Mouse (Mus musculus) splenic B cell, adult 2 months (primary cell): Measurements from ENCODE around the gene Dnm3.
A peak's percentile ranks its signal among the peaks of the same experiment; 100 is the strongest.

Experiments
- DNase-seq: peaks from one replicate; pipeline ENCODE4 v3.0.0-alpha.2; 2011; ENCODE audit warnings: low read depth, low spot score
- H3K27me3 ChIP-seq: 2 replicates; pipeline ENCODE4 v1.6.1; 2012; ENCODE audit warnings: mild to moderate bottlenecking, low read length, moderate library complexity, mixed read lengths; ENCODE audit not compliant: control insufficient read depth, poor library complexity, insufficient read depth, severe bottlenecking
- H3K36me3 ChIP-seq: 2 replicates; pipeline ENCODE4 v1.6.1; 2012; ENCODE audit warnings: mild to moderate bottlenecking, low read length, moderate library complexity, mixed read lengths; ENCODE audit not compliant: control insufficient read depth, poor library complexity, insufficient read depth, severe bottlenecking

Dnm3 gene

GRCm38 (mm10) chr1:162015247-162015862 lies 462.5 kb downstream of the Dnm3 start:
- no peaks in the 10 kb centered on the region; the same call in 1 of the 2 replicates for H3K27me3 ChIP-seq
- H3K36me3 ChIP-seq, result no peaks in the 10 kb centered on the region
- no peak for DNase-seq

DNA sequence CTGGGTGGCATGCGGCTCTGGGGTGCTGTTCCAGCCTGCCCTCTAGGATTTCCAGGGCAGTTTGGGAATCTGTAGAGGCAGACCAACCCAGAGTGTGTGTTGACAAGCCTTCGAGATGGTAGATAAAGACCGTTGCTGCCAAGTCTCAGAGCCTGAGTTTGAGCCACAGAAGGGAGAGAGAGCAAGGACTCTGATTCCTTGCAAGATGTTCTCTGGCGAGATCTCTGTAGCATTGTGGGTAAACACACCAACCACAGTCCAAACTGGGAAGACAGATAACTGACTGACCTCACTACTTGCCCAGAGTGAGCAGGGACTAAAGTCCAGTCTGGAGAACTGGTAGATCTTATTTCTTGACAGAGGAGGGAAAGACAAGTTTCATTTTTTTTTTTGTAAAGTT lies 464.3 kb downstream of the Dnm3 start:
- no peak for DNase-seq
- no peaks in the 10 kb centered on the region for H3K36me3 ChIP-seq
- H3K27me3 ChIP-seq, result no peaks in the 10 kb centered on the region; the same call in 1 of the 2 replicates

- no peak for DNase-seq
- no peaks in the 10 kb centered on the region for H3K36me3 ChIP-seq
- H3K27me3 ChIP-seq, result no peaks in the 10 kb centered on the region
Measured at GRCm38 (mm10) chr1:162011523-162012245, 466.1 kb downstream of the Dnm3 start.

- DNase-seq, result no peak
- no peaks in the 10 kb centered on the region for H3K27me3 ChIP-seq
Measured at GRCm38 (mm10) chr1:162009086-162009485, 468.7 kb downstream of the Dnm3 start.

DNA sequence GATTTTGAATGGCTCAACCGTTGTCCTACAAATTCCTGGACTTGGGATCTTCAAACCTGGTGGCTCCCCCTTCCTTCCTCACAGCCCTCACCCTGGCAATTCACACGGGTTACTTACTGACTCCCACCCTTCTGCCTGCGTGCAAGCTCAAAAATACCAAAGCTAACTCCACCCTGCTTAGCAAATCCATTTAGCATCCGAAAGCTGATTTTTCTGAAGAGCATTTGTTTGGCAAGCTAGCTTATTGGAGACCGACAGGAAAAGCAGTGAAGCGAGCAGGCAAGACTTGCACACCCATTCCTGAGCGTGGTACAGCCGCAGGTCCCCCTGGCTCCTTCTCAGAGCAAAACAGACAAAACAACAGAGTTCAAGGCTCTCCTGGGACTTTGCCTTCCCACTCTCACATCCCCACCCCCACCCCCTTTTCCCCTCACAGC lies 469.2 kb downstream of the Dnm3 start:
- DNase-seq, result no peak
- Histone ChIP-seq H3K27me3 (no peaks in the 10 kb centered on the region), H3K36me3 (no peaks in the 10 kb centered on the region)

More at GRCm38 (mm10) chr1:162009086-162009485, 468.7 kb downstream of the Dnm3 start:
- no peaks in the 10 kb centered on the region for H3K36me3 ChIP-seq

DNA sequence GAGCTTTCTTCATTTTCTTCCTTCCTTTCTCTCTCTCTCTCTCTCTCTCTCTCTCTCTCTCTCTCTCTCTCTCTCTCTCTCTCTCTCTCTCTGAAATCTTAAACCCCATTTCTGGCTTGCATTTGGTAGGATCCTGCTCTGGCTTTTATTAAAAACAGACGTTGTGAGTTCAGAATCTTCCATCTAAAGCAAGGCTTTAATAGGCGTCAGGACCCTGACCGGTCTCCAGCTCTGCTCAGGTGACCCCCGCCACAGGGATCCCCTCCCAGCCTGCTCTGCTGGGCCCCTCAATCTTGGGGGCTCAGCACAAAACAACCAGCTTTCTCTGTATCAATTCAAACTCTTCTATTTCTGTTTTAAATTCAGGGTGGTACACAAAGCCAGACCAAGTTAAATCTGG lies 469.6 kb downstream of the Dnm3 start:
- no peak for DNase-seq
- H3K27me3 ChIP-seq, result no peaks in the 10 kb centered on the region
- no peaks in the 10 kb centered on the region for H3K36me3 ChIP-seq

GRCm38 (mm10) chr1:162006109-162006508 lies 471.7 kb downstream of the Dnm3 start:
- DNase-seq, result no peak
- no peaks in the 10 kb centered on the region for H3K27me3 ChIP-seq
- H3K36me3 ChIP-seq, result no peaks in the 10 kb centered on the region

DNA sequence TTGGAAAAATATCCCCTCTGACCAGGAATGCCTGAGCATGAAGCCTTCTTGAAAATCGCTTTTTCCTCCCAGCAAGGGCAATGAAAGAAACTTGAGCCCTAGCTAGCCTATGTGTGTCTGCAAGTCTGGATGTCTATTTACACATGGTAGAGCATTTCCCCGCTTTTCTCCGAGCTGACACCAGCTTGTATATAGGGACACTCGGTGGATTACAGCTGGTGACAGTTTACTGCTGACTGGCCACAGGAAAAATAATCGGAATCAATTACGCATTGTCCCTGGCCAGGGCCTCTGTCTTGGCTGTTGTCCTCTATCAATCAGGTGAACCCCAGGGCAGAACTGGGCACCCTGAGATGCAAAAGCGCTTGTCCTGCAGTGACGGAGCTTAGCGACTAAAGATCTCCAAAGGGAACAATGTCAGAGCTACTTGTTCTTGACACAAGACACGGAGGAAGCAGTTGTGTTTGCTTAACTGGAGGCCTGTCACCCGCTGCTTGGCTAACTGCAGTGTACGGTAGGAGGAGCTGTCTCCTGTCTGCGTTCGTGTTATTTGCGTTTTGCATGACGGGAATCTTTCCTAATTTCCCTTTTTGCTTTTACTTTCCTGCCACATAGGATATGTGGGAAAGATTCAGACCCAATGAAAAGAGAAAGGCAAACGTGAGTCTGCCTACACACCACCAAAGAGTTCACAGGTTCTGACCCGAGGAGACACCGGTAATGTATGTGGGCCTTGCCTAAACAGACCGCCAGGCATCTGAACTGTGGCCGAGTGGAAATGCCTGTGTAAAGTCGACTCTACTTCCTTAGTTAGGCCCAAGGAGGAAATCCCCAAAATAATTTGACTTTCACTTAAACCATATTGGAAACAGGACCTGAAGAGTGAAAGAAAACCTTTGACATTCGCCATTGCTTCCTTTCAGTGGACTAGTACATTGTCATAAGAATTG lies 472.7 kb downstream of the Dnm3 start:
- Histone ChIP-seq H3K36me3 (no peaks in the 10 kb centered on the region), H3K27me3 (no peaks in the 10 kb centered on the region)
- peak; percentile 31 for DNase-seq

GRCm38 (mm10) chr1:162004518-162004780 lies 473.4 kb downstream of the Dnm3 start:
- DNase-seq, result no peak
- no peaks in the 10 kb centered on the region for H3K36me3 ChIP-seq
- H3K27me3 ChIP-seq, result no peaks in the 10 kb centered on the region

DNA sequence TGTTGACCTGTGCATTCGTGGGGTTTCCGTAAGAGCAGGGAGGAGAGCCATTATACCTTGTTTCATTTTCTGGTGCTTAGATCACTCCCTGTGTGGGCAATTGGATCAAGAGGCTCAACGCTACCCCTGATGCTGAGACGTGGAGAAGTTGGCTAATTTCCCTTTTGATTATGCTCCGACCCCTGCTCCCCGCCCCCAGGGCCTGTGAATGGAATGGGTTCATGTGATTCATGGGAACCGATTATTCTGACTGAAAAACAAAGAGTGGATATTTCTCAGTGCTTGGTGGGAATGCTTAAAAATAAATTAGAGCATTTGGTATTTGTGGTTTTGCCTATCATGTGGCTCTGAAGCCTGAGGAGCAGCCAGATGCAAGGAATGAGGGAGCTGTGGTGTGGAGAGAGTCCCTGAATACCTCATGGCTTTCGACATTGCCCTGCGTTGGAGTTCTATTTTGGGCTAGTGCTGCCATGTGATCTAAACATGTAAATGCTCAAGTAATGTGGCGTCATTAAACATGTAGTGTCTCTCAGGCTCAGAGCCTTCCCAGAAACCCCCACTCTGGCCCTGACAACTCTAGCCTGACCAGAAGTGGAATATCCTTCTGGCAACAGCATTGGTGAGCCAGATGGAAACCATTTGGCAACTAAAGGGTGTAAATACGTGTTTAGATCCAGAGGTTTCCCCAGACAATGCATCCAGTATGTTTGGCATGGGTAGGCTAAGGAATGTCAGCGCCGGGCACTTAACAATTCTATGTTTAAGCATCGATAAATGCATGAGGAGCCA lies 473.9 kb downstream of the Dnm3 start:
- no peaks in the 10 kb centered on the region for H3K36me3 ChIP-seq
- H3K27me3 ChIP-seq, result no peaks in the 10 kb centered on the region
- DNase-seq, result no peak

DNA sequence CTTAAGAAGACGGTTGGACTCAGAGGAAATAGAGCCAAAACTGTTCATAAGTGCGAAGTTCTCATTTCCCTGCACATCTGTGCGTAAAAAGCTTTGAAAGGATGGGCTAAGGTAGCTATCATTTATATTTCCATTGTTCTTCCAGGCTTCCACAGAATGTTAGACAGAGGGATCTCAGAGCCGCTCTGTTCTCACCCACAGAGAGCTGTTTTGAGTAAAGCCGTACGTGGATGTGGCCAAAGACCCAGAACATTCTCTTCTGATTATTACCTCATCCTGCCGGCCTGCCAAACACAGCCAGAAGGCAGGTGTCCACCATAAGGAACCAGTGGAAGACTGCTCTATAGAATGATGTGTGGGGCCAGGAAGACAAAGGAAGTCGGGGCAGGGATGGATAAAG lies 476.5 kb downstream of the Dnm3 start:
- DNase-seq, result no peak
- no peaks in the 10 kb centered on the region for H3K36me3 ChIP-seq
- no peaks in the 10 kb centered on the region for H3K27me3 ChIP-seq

DNA sequence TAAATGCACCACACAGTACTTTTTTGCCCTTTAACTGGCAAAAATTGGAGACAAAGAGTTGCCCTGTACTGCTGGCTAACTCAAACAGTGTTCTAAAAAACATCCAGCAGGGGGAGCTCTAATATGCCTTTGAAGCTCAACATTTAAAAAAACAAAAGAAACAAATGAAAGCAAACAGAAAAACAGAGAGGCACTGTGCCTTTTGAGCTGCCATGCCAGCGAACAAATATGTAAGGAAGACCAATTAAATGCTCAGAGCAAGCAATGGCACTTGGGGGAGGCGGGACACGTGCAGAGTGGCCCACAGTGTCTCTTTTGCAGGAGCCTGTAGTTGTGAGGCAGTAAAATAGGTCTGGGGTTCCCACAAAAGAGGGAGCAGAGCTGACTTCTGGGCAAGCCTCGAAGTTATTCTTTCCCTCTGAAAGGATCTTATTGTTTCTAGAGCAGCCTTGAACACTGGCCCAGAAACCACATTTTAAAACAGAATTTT lies 477.9 kb downstream of the Dnm3 start:
- H3K36me3 ChIP-seq, result no peaks in the 10 kb centered on the region
- no peaks in the 10 kb centered on the region for H3K27me3 ChIP-seq
- peak; percentile 81 for DNase-seq

GRCm38 (mm10) chr1:161999338-161999737 lies 478.5 kb downstream of the Dnm3 start:
- no peak for DNase-seq
- H3K36me3 ChIP-seq, result no peaks in the 10 kb centered on the region
- H3K27me3 ChIP-seq, result no peaks in the 10 kb centered on the region

DNA sequence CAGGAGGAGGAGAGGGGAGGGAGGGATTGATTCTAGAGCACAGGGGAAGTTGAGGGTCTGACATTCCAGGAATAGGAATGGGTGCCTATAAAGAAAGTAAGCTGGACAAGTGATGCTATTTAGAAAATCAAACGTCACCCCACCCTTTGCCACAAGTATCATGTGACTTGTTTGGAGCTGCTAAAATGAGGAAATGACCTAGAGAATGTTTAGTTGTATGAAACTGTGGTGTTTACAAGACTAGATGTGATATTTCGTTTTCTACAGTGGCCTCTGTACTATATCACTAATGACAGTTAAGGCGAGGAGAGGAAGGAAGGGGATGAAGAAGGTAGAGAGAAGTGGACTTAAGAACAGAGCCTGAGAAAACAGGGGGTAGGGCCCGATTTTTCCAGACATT lies 479.1 kb downstream of the Dnm3 start:
- H3K36me3 ChIP-seq, result no peaks in the 10 kb centered on the region
- DNase-seq, result peak; percentile 68
- H3K27me3 ChIP-seq, result no peaks in the 10 kb centered on the region
